Mouse (Mus musculus) embryonic facial prominence, embryonic 14.5 days (tissue): ENCODE data around the gene Psph. TPM values are rescaled to one million over a fixed set of nuclear protein-coding genes. Genes with fewer than 3 reads are reported as not detected.
"Not testable (repeated sequence)": the region's sequence is repeated elsewhere in the genome, so short reads cannot be mapped to it uniquely, and the experiment has no call there.

Experiments used
- ATAC-seq: fragments of 200-750 bp; cut with Nextera tagmentation; 2 replicates; pipeline ENCODE4 v1.8.0; 2017; ENCODE audit warnings: low read depth, moderate number of reproducible peaks, moderate TSS enrichment
- DNase-seq: peaks from one replicate; pipeline ENCODE4 v3.0.0-alpha.2; 2015; ENCODE audit warnings: low spot score
- H3K27ac ChIP-seq: fragments of 300-500 bp; sonication (generic); replicated peaks from 2 replicates; pipeline ENCODE4 v1.5.1; 2014; ENCODE audit warnings: low read depth, mild to moderate bottlenecking, low read length, moderate library complexity
- H3K27me3 ChIP-seq: fragments of 300-500 bp; sonication (generic); replicated peaks from 2 replicates; pipeline ENCODE4 v1.6.1; 2014; ENCODE audit warnings: low read length; ENCODE audit not compliant: control insufficient read depth, insufficient read depth
- H3K36me3 ChIP-seq: fragments of 300-500 bp; sonication (generic); 2 replicates; pipeline ENCODE4 v1.6.1; 2014; ENCODE audit warnings: low read length, mixed read lengths; ENCODE audit not compliant: control insufficient read depth, insufficient read depth
- H3K4me1 ChIP-seq: fragments of 300-500 bp; sonication (generic); 2 replicates; pipeline ENCODE4 v1.6.1; 2014; ENCODE audit warnings: antibody characterized with exemption, low read length; ENCODE audit not compliant: control insufficient read depth, insufficient read depth
- H3K4me2 ChIP-seq: fragments of 300-500 bp; sonication (generic); 2 replicates; pipeline ENCODE4 v1.6.1; 2014; ENCODE audit warnings: low read depth, mild to moderate bottlenecking, low read length, moderate library complexity, mixed read lengths
- H3K4me3 ChIP-seq: fragments of 300-500 bp; sonication (generic); 2 replicates; pipeline ENCODE4 v1.5.1; 2014; ENCODE audit warnings: low read depth, mild to moderate bottlenecking, low read length
- H3K9ac ChIP-seq: fragments of 300-500 bp; sonication (generic); 2 replicates; pipeline ENCODE4 v1.6.1; 2014; ENCODE audit warnings: low read depth, mild to moderate bottlenecking, low read length, moderate library complexity, mixed read lengths
- H3K9me3 ChIP-seq: fragments of 300-500 bp; sonication (generic); 2 replicates; pipeline ENCODE4 v1.6.1; 2016; ENCODE audit warnings: low read length; ENCODE audit not compliant: control insufficient read depth
- WGBS: fragments of 180-500 bp; shearing (Covaris S2); extraction: QIAGEN DNeasy Blood & Tissue Kit; methylation state at CpG from one replicate; pipeline ENCODE4 v1.1.7; 2014; 5-methylcytosine and 5-hydroxymethylcytosine counted together
- polyA plus RNA-seq: library from polyadenylated mRNA; unstranded; fragments of >200 nt; fragmentation: Nextera tagmentation; extraction: Ambion mirVana; gene quantifications from 2 replicates; pipeline ENCODE4 v1.2.1, GENCODE M21; 2014

The Psph gene
- 33.1 and 33.5 TPM in 2 replicates for polyA plus RNA-seq

DNA sequence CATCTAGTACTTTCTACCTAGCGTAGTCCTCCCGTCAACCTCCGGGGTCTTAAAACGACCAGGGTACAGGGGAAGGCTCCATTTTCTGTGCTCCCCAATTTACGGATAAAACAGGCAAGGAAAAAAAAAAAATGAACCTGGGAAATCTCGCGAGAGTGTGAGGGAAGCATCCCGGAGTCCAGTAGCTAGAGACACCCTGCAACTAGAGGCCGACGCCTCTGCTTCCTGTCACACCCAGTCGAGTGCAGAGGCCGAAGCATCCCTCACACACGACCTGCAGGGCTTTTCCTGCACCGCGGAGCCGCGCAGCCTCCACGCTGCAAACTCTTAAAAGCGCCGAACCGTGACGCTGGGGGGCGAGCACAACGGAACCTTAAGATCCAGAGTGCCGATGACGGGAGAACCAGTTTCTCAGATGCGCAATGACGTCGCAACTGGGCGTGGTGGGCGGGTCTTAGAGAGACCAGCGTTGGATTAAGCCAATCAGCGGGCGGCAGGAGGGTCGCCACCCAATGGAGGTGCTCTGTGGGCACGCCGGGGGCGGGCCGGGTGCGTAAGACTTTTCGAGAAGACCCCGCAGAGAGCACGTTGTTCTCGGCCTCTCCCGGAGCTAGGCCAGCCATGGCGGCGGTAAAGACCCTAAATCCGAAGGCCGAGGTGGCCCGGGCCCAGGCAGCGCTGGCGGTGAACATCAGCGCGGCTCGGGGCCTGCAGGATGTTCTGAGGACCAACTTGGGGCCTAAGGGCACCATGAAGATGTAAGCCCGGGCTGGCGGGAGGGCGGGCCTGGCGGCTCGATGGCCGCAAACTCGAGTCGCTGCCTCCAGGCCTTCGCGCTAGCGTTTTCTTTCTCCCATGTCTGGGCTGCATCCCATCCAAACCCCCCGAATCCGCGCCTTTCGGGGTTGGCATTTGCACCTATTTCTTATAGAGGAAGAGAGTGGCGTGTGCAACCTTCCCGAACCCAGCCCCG, at the start of gene Psph:
Gene Psph (minus strand): TSS at position 632 of the 973 bp plus-strand sequence.
- H3K4me2 ChIP-seq: peak within 1 kb of the TSS; percentile 74
- WGBS: under 1% methylated on average over 52 of the region's 73 CpGs
- H3K27me3 ChIP-seq: no peaks in the 10 kb centered on the region
- DNase-seq (peak; percentile 100), ATAC-seq (peak; percentile 99)
- H3K9ac ChIP-seq: peak within 1 kb of the TSS; percentile 98
- H3K27ac ChIP-seq: peak within 1 kb of the TSS; percentile 94
- H3K4me3 ChIP-seq: peak within 1 kb of the TSS; percentile 93
- H3K36me3 ChIP-seq: peaks cover 37% of the 10 kb centered on the region
- H3K9me3 ChIP-seq: no peaks in the 10 kb centered on the region
- H3K4me1 ChIP-seq: peaks cover 16% of the 10 kb centered on the region

DNA sequence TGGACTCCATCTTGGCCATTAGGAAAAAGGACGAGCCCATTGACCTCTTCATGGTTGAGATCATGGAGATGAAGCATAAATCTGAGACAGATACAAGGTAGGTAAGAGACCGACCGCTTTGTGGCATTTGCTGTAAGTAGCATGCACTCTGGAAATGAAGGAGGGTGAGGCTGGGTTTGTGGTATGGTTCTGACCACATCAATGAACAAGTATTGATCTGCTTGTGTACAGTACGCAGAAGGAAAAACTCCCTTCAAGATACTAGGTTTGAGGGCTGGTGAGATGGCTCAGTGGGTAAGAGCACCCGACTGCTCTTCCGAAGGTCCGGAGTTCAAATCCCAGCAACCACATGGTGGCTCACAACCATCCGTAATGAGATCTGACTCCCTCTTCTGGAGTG, 3.3 kb upstream of the Psph start:
- WGBS: 91% methylated on average over 7 of the region's 8 CpGs
- not testable (repeated sequence) for H3K27ac ChIP-seq, H3K9me3 ChIP-seq, H3K9ac ChIP-seq, ATAC-seq, H3K27me3 ChIP-seq, H3K4me2 ChIP-seq, H3K4me3 ChIP-seq, DNase-seq
- Histone ChIP-seq H3K4me1 (peaks cover 16% of the 10 kb centered on the region), H3K36me3 (peaks cover 61% of the 10 kb centered on the region)

DNA sequence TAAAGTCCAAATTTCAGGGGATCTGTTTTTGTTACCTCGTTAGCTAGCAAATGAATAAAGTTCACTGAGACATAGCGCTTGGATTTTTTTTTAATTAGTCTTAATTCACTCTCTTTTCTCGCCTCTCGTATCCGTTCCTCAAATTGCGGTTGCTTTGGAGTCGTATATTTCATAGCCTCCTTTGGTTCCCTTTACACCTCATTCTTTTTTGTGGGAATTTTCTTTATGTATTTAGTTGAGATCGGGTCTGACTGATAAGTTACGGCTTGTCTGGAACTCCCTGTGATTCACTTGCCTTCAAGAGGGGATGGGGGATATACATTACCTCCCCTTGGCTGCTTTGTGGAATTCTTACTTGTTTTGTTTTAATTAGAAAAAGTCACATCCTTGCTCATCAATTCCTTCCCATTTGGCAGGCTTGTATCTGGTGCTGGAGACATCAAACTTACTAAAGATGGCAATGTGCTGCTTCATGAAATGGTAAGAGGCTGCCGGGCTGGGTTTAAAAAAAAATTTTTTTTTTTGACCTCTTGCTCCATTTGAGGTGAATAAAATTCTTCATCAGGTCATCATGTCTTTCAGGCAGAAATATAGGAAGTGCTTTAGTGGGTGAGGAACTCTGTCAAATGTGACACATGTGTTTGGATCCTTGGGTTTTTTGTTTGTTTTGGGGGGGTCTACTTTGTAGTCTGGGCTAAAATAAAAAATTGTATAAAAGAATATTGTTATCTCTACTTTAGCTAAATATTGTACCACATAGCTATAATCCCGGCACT, 757 bp upstream of the Psph start:
- DNase-seq (no peak), ATAC-seq (no peak)
- Histone ChIP-seq H3K9me3 (no peaks in the 10 kb centered on the region), H3K4me1 (peaks cover 16% of the 10 kb centered on the region), H3K36me3 (peaks cover 46% of the 10 kb centered on the region), H3K27ac (peak overlapping the region; percentile 94), H3K4me2 (peak overlapping the region; percentile 74), H3K27me3 (no peaks in the 10 kb centered on the region), H3K4me3 (peak overlapping the region; percentile 93), H3K9ac (peak overlapping the region; percentile 98)
- WGBS: 10% methylated on average over 11 of the region's 11 CpGs

DNA sequence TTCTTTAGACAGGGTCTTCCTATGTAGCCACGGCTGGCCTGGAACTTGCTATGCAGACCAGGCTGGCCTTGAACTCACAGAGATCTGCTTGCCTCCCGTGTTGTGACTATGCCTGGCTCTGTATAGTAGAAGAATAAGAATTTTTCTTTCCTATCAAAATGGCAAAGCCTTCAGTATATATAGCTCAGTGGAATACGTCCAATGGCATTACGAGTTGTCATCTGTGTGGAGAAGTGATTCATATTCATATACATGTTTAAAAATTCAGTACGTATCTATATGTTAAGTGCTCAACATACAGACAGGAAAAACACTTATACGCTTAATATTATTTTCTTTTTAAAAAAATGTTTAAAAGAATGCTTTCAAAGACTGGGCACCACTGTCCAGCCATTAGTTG, 1.1 kb downstream of the Psph start:
- DNase-seq (no peak), ATAC-seq (no peak)
- Histone ChIP-seq H3K4me2 (peak overlapping the region; percentile 52), H3K27ac (peak overlapping the region; percentile 94), H3K4me1 (peaks cover 16% of the 10 kb centered on the region), H3K4me3 (peak overlapping the region; percentile 93), H3K27me3 (no peaks in the 10 kb centered on the region), H3K9ac (peak overlapping the region; percentile 98), H3K9me3 (no peaks in the 10 kb centered on the region), H3K36me3 (peaks cover 27% of the 10 kb centered on the region)
- 78% methylated on average over 6 of the region's 6 CpGs for WGBS

- Histone ChIP-seq H3K4me3 (no peak overlapping the region), H3K9ac (no peak overlapping the region), H3K4me1 (peaks cover 16% of the 10 kb centered on the region), H3K27me3 (no peaks in the 10 kb centered on the region), H3K36me3 (peaks cover 21% of the 10 kb centered on the region), H3K4me2 (no peak overlapping the region), H3K9me3 (no peaks in the 10 kb centered on the region), H3K27ac (no peak overlapping the region)
- whole genome bisulfite sequencing: 84% methylated on average over 5 of the region's 5 CpGs
- ATAC-seq: no peak
- DNase-seq: no peak
Measured at GRCm38 (mm10) chr5:129785235-129785870, 1.9 kb downstream of the Psph start.

GRCm38 (mm10) chr5:129782211-129782610, 5.0 kb downstream of the Psph start:
- Histone ChIP-seq H3K4me1 (peaks cover 9% of the 10 kb centered on the region; the same call in 1 of the 2 replicates), H3K4me2 (no peak overlapping the region), H3K9me3 (no peaks in the 10 kb centered on the region), H3K27ac (no peak overlapping the region), H3K36me3 (no peaks in the 10 kb centered on the region), H3K4me3 (no peak overlapping the region), H3K9ac (no peak overlapping the region), H3K27me3 (no peaks in the 10 kb centered on the region)
- no peak for ATAC-seq
- 49% methylated on average over 3 of the region's 3 CpGs for WGBS
- peak; percentile 27 for DNase-seq

DNA sequence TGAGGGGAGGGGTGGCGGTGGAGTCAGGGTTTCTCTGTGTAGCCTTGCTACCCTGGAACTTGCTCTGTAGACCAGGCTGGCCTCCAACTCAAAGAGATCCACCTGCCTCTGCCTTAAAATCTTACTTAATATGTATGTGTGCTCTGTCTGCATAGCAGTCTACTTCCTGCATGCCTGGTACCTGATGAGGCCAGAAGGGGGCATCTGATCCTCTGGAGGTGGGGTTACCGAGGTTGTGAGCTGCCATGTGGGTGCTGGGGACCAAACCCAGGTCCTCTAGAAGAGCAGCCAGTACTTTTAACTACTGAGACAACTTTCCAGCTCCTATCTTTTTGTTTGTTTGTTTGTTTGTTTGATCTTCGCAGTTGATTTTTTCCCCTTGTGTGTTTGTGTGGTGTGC, 7.1 kb downstream of the Psph start:
- Histone ChIP-seq H3K4me3 (no peak overlapping the region), H3K27ac (no peak overlapping the region), H3K4me1 (0 out of 2 replicates have a peak, but pooled peaks cover 6% of the 10 kb centered on the region), H3K36me3 (peaks cover 4% of the 10 kb centered on the region; the same call in 1 of the 2 replicates), H3K27me3 (no peaks in the 10 kb centered on the region), H3K9me3 (no peaks in the 10 kb centered on the region), H3K4me2 (no peak overlapping the region), H3K9ac (no peak overlapping the region)
- no peak for DNase-seq
- no peak for ATAC-seq
- WGBS: 87% methylated on average over 3 of the region's 3 CpGs
